ENCODE assay signal across 10 mouse cellular contexts in genomic region chr13:95696654-95697163, GRCm38 (mm10). TPM values are rescaled to one million over a fixed set of nuclear protein-coding genes. Genes with fewer than 3 reads are reported as not detected.
A peak's percentile ranks its signal among the peaks of the same experiment; 100 is the strongest.
DNase-seq lines count a peak whose midpoint lies in the region; ATAC-seq lines count a peak whose summit lies in the region.
"Had no signal": no experiment of that assay in that cellular context is flagged by ENCODE, and none has a peak within 500 bp of the region (broad histone marks: within the 10 kb centered on the region; RNA-seq: fewer than 3 reads in every experiment).

Gene F2rl2 (plus strand): TSS chr13:95696853.

- 61% methylated on average over 4 of the region's 4 CpGs for whole genome bisulfite sequencing in midbrain, embryonic 15.5 days

- H3K9ac ChIP-seq in midbrain, embryonic 15.5 days, result no peak within 1 kb of the TSS
- H3K9ac ChIP-seq: heart, embryonic 15.5 days had no signal

- no peak for DNase-seq in frontal cortex, postnatal 25 days (ENCODE audit: low spot score in 2 of 2)
- DNase-seq in CD8-positive naive resting alpha-beta T cell, adult 2 months (ENCODE audit: low read depth in 2 of 2, low spot score in 2 of 2), result peak; percentile 33 to 43
- peak; percentile 28 for DNase-seq in lung, postnatal 36 days
- no peak for DNase-seq in cerebellum, adult 11 months
- no peak for DNase-seq in embryo, embryonic 11 days
- DNase-seq: cerebellum, postnatal 10 days had no signal

- H3K4me1 ChIP-seq in midbrain, embryonic 15.5 days, result no peaks in the 10 kb centered on the region

- no peak within 1 kb of the TSS for H3K4me3 ChIP-seq in midbrain, embryonic 15.5 days
- H3K4me3 ChIP-seq: heart, embryonic 15.5 days had no signal

- H3K36me3 ChIP-seq in midbrain, embryonic 15.5 days (replicated peaks), result no peaks in the 10 kb centered on the region
- H3K36me3 ChIP-seq: heart, embryonic 15.5 days had no signal

- H3K4me2 ChIP-seq in midbrain, embryonic 15.5 days, result no peak within 1 kb of the TSS
- H3K4me2 ChIP-seq: heart, embryonic 15.5 days had no signal

- no peak within 1 kb of the TSS for H3K27ac ChIP-seq in midbrain, embryonic 15.5 days
- H3K27ac ChIP-seq: heart, embryonic 15.5 days had no signal

- no peaks in the 10 kb centered on the region for H3K27me3 ChIP-seq in midbrain, embryonic 15.5 days (replicated peaks)
- H3K27me3 ChIP-seq: heart, embryonic 15.5 days had no signal

- H3K9me3 ChIP-seq in midbrain, embryonic 15.5 days, result no peaks in the 10 kb centered on the region
- H3K9me3 ChIP-seq: heart, embryonic 15.5 days had no signal

- peak; percentile 86 for ATAC-seq in frontal cortex, adult (ENCODE audit: low TSS enrichment)
- peak; percentile 47 for ATAC-seq in granulocyte monocyte progenitor cell, adult 5-6 weeks (replicated peaks; ENCODE audit: poor library complexity, severe bottlenecking)
- no peak for ATAC-seq in midbrain, embryonic 15.5 days (replicated peaks)

RNA-seq across cellular contexts. Expression of gene F2rl2, which starts in this region (rescaled TPM):
- total RNA-seq in granulocyte monocyte progenitor cell, adult 5-6 weeks (2014; fragmentation: Nextera tagmentation), result not detected in 2 replicates
- total RNA-seq in granulocyte monocyte progenitor cell, adult 5-6 weeks (2017), result 0.09 and 1.1 TPM in 2 replicates
- polyA plus RNA-seq in midbrain, embryonic 15.5 days (2015; fragmentation: Nextera tagmentation; extraction: Ambion mirVana), result 0.50 and 0.59 TPM in 2 replicates

Comparison
In these comparisons a context has a peak if more than half of its experiments do, and no peak if none do; other contexts are left out.
1. DNase-seq: peak in CD8-positive naive resting alpha-beta T cell, adult 2 months (2 of 2) and lung, postnatal 36 days (single experiment); none in frontal cortex, postnatal 25 days (0 of 2), cerebellum, adult 11 months (single experiment) and embryo, embryonic 11 days (single experiment).